Mouse (Mus musculus) lung, adult 18-20 months (tissue): ENCODE data around the gene Slc35f2.

Experiments used
- DNase-seq, 2 experiments: peaks; one replicate each; pipeline ENCODE4 v3.0.0; 2022; ENCODE audit warnings: mixed read lengths in 2 of 2

Gene Slc35f2

DNA sequence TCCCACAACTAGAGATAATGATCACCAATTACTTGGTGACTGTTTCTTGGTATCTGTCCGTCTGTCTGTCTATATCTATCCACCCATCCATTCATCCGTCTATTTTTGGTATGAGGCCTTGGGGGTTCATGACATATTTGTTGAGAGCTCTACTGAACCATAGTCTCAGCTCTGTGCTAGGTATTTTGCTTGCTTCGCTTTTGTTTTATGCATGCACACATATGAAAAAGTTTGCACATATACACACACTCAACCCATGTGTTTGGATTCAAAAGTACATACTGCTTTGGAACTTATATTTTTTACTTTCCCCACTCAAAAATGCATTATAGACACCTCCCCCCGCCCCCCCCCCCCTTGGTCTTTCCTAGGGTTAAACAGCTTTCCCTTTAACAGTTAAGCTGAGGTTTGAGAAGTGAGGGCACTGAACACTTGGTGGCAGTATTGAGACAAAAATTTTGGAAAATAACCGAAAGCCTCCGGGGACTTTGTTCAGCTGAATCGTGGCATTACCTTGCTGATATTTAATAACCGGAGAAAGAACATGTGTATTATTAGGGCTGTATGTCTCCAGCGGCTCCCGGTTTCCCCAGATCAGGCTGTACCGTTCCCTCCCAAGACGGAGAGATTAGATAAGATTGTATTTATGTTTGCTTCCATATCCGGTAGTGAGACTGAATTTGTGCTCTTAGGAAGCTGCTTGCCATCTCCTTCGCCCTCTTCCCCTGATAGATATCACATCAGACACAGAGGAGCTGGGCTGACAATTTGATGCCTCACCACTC lies 57.9 kb downstream of the Slc35f2 start:
- peak; percentile 9 to 32 for DNase-seq

DNA sequence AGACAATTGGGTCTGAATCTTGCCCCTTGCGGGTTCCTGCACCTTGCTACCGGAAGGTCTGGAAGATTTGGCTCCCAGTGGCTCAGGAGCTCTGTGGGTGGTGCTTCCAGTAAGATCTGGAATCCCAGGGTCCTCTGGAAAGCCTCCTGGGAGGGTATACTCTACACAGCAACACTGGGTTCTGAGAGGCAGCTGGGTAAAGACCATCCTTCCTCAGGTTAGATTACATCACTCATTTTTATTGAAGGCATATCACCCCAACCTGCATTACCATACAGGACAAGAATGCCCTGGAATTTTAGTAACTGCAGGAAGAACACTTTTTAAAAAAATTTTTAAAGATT lies 58.5 kb downstream of the Slc35f2 start:
- no peak for DNase-seq

DNA sequence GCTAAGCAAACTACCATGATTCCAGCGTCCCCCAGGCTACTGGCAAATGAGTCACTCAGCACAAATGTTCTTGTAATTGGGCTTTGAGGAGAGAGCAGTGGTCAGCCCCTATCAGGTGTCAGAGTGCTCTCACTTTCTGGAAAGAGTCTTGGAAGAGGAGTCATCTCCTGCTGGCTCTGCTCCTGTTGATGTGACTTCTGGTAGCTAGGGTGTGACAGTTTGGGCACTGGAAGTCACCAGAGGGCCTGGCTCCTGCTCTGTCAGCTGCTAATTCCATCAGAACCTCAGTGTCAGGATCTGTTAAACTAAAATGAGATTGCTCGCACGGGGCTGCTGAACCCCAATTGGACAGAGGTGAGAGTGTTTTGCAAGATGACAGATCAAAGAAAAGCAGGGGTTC lies 63.7 kb downstream of the Slc35f2 start:
- DNase-seq: no peak

DNA sequence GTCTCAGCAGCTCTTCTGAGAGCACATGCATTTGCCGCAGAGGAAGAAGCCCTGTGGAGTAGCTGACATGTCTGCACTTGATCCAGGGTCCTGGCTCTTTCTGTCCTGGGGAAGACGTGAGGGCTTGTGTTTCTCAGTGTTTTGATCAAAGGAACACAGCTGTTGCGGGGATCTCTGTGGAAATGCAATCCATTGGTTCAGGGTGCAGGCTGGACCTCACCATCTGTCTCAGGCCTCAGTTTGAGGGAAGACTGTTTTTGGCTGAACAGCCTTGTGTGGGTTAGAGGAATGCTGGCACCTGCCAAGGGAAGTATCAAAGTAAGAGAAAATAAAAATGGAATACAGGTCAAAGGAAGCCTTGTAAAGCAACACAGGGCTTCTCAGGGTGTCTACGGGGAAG lies 64.6 kb downstream of the Slc35f2 start:
- DNase-seq: no peak

DNA sequence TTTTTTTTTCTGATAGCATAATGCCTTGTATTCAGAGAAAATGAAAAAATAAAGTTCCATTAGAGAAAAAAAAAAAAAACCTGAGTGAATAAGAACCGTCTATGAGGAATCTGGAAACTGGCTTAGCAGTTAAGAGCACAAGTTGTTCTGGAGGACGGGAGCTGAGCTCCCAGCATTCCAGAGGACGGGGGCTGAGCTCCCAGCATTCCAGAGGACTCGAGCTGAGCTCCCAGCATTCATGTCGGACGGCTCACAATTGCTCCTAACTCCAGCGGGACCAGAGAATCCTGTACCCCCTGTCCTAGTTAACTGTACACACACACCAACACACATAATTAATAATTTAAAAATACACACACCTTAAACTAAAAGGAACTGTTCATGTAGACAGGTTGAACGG lies 67.5 kb downstream of the Slc35f2 start:
- no peak for DNase-seq

DNA sequence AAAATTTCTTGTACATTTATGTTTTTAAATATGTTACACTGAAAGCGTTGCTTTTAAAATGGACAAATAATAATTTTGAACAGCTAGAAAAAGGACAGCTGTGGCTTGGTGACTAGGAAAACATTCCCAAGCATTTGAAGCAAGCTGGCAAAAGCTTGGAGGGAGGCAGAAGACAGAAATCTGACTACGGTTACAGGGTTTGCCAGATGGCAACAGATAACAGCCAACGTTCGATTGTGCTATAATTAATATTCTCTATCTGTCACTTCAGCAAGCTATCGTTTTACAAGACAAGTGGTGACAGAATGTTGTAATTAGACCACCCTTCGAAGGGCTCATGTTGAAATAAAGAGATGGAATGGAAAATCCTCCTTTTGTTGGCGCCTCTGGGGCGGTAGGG lies 77.2 kb downstream of the Slc35f2 start:
- no peak for DNase-seq

DNA sequence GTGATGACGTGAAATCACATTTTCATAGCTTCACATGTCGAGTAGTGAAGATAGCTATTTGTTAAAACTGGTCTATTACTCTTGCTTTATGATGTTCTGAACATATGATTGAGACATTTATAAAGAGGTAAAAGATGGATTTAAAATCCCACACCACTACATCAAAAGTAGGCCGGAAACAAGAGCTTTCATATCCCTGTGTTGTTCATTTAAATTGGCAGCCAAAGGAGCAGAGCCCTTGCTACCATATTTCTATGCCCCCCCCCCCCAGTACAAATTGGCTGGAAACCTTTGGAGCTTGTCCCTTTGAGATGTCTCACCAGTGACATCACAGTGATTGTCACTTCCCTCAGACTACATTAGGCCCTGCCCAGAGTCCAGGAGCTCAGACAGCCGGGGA lies 78.5 kb downstream of the Slc35f2 start, which contains the start of gene Sln:
Gene Sln (plus strand): TSS at position 301 of the 400 bp plus-strand sequence.
- DNase-seq: no peak

DNA sequence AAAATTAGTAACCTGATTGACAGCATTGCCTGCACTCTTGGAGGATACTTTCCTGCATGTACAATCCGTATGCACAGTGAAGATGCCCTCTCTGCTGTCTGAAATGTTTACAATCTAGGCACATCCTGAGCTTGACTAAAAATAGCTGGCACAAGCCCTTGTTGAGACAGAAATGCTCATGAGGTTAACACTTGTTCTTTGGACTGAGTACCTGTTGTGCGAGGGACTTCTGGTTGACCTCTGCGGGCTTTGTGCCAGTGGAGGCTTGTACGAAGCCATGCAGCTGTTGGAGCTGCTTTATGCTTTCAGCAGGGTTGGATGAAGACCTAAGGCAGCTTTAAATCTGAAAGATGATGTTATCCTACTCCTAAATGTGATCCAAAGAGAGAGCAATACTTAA lies 80.8 kb downstream of the Slc35f2 start:
- DNase-seq: no peak

DNA sequence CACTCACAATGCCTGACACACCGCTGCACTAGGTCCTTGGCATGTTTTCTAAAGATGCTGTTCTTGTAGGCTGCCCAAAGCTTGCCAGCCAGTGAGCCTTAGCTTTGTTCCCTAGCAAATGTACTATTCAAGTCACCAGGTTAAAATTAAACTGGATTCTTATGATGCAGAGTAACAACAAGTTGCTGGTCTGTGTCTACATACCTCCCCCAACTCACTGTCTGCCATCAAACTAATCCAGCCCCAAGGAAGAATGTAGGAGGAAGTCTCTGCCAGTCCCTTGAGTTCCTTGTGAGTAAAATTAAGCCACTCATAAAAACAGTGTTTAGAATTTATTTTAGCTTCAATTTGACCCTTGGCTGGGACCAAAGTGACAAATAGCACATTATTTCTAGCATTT lies 82.3 kb downstream of the Slc35f2 start:
- no peak for DNase-seq

DNA sequence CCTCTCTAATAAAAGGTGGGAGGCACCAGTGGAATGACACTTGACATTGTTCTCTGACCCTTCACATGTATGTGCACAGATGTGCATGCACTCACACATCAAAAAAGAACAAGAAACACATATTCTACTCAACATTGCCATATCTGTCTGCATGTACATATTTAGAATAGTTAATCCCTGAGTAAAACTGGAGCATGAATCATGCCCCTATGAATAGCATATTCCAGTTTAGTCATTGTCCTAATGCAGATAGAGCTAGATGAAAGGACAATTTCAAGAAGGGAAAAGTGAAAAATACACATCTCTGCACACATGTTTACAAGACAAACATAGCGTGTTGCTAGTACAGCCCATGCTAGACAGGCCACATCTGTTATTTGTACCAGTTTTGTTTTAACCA lies 83.2 kb downstream of the Slc35f2 start:
- DNase-seq: no peak

DNA sequence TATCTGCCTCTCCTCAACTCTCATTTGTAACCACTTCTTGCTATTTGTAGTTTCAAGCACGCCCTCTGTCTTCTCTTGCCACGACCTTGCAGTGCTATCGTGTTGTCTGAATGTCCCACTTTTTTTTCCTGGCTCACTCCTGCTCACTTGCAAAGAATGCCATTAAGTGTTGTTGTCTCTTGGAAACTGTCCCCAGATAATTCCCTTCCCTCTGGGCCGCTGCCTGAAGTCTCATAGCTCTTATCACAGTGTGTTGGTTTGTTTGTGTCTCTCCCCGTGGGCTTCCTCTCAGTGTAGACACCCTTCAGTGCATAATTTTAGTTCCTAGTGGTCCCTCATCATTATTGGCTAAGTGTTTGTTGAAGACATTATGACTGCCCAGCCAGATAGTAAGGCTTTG lies 86.5 kb downstream of the Slc35f2 start:
- DNase-seq: no peak
